Mouse (Mus musculus): ENCODE results near the gene Nalcn.

- TF ChIP-seq EP300 (IDR thresholded peaks at IDR 0.05; ENCODE audit: insufficient read depth, low read depth, low read length) (no peak), POLR2A (IDR thresholded peaks at IDR 0.05; ENCODE audit: insufficient read depth, low read length) (no peak)
Measured at GRCm38 (mm10) chr14:123495544-123495943, 131.4 kb downstream of the Nalcn start.
